Mouse (Mus musculus) forebrain, embryonic 12.5 days (tissue): Measurements from ENCODE around the gene Olfr578. TPM values are rescaled to one million over a fixed set of nuclear protein-coding genes. Genes with fewer than 3 reads are reported as not detected.

ENCODE experiments used
- polyA plus RNA-seq: library from polyadenylated mRNA; unstranded; fragments of >200 nt; fragmentation: Nextera tagmentation; extraction: Ambion mirVana; gene quantifications from 2 replicates; pipeline ENCODE4 v1.2.1, GENCODE M21; 2016

Gene Olfr578
- polyA plus RNA-seq, 1 experiment from 2014 or later, result not detected

Other genes starting within 250 kb of the Olfr578 start
- not detected in 2 replicates for gene Olfr560, start 230.0 kb downstream of the Olfr578 start, polyA plus RNA-seq
- 0.10 TPM in 1 of 2 replicates, not detected in the other for gene Olfr78, start 229.9 kb downstream of the Olfr578 start, polyA plus RNA-seq
- gene Olfr561, start 218.1 kb downstream of the Olfr578 start, polyA plus RNA-seq, result not detected in 2 replicates
- gene Olfr564, start 185.8 kb downstream of the Olfr578 start, polyA plus RNA-seq, result not detected in 2 replicates
- gene Olfr566, start 130.6 kb downstream of the Olfr578 start, polyA plus RNA-seq, result not detected in 2 replicates
- gene Olfr568, start 112.2 kb downstream of the Olfr578 start, polyA plus RNA-seq, result not detected in 2 replicates
- gene Olfr569, start 98.4 kb downstream of the Olfr578 start, polyA plus RNA-seq, result not detected in 2 replicates
- gene Olfr570, start 94.7 kb downstream of the Olfr578 start, polyA plus RNA-seq, result not detected in 2 replicates
- 0.12 and 0.13 TPM in 2 replicates for gene Olfr571, start 71.8 kb downstream of the Olfr578 start, polyA plus RNA-seq
- gene Olfr572, start 64.9 kb downstream of the Olfr578 start, polyA plus RNA-seq, result not detected in 2 replicates
- gene Olfr573-ps1, start 46.7 kb downstream of the Olfr578 start, polyA plus RNA-seq, result not detected in 2 replicates
- not detected in 2 replicates for gene Olfr574, start 40.9 kb downstream of the Olfr578 start, polyA plus RNA-seq
- gene Olfr575, start 30.5 kb downstream of the Olfr578 start, polyA plus RNA-seq, result not detected in 2 replicates
- gene Olfr576, start 26.7 kb downstream of the Olfr578 start, polyA plus RNA-seq, result not detected in 2 replicates
- gene Olfr577, start 13.4 kb downstream of the Olfr578 start, polyA plus RNA-seq, result not detected in 2 replicates
- not detected in 2 replicates for gene Olfr582, start 48.7 kb upstream of the Olfr578 start, polyA plus RNA-seq
- gene Olfr583, start 62.0 kb upstream of the Olfr578 start, polyA plus RNA-seq, result not detected in 2 replicates
- gene Olfr584, start 92.6 kb upstream of the Olfr578 start, polyA plus RNA-seq, result not detected in 2 replicates
- gene Olfr585, start 108.4 kb upstream of the Olfr578 start, polyA plus RNA-seq, result not detected in 2 replicates
- not detected in 2 replicates for gene Olfr586, start 136.3 kb upstream of the Olfr578 start, polyA plus RNA-seq
- not detected in 2 replicates for gene Olfr588-ps1, start 151.6 kb upstream of the Olfr578 start, polyA plus RNA-seq
- gene Olfr589, start 167.0 kb upstream of the Olfr578 start, polyA plus RNA-seq, result not detected in 2 replicates
- not detected in 2 replicates for gene Olfr591, start 189.0 kb upstream of the Olfr578 start, polyA plus RNA-seq
- gene Olfr592, start 195.5 kb upstream of the Olfr578 start, polyA plus RNA-seq, result not detected in 2 replicates
- gene Olfr593, start 222.5 kb upstream of the Olfr578 start, polyA plus RNA-seq, result not detected in 2 replicates
- gene Olfr594, start 227.7 kb upstream of the Olfr578 start, polyA plus RNA-seq, result not detected in 2 replicates